Mouse (Mus musculus) limb, embryonic 14.5 days (tissue): ENCODE results near the gene Dennd1a. TPM values are rescaled to one million over a fixed set of nuclear protein-coding genes. Genes with fewer than 3 reads are reported as not detected.

ENCODE experiments used
- ATAC-seq: fragments of 200-750 bp; cut with Nextera tagmentation; 2 replicates; pipeline ENCODE4 v1.8.0; 2017; ENCODE audit warnings: low read depth, moderate number of reproducible peaks, moderate TSS enrichment; ENCODE audit not compliant: low FRiP score
- DNase-seq: peaks from one replicate; pipeline ENCODE4 v3.0.0-alpha.2; 2015; ENCODE audit warnings: low spot score
- H3K27ac ChIP-seq: fragments of 300-500 bp; sonication (generic); replicated peaks from 2 replicates; pipeline ENCODE4 v1.5.1; 2014; ENCODE audit warnings: low read depth, mild to moderate bottlenecking, low read length, moderate library complexity, mixed read lengths
- H3K27me3 ChIP-seq: fragments of 300-500 bp; sonication (generic); 2 replicates; pipeline ENCODE4 v1.6.1; 2014; ENCODE audit warnings: low read length, mixed read lengths; ENCODE audit not compliant: control insufficient read depth, insufficient read depth
- H3K36me3 ChIP-seq: fragments of 300-500 bp; sonication (generic); 2 replicates; pipeline ENCODE4 v1.6.1; 2014; ENCODE audit warnings: mild to moderate bottlenecking, low read length, moderate library complexity, mixed read lengths; ENCODE audit not compliant: control insufficient read depth, insufficient read depth
- H3K4me1 ChIP-seq: fragments of 300-500 bp; sonication (generic); 2 replicates; pipeline ENCODE4 v1.6.1; 2014; ENCODE audit warnings: antibody characterized with exemption, low read length, mixed read lengths; ENCODE audit not compliant: control insufficient read depth, insufficient read depth
- H3K4me2 ChIP-seq: fragments of 300-500 bp; sonication (generic); replicated peaks from 2 replicates; pipeline ENCODE4 v1.6.1; 2014; ENCODE audit warnings: low read depth, mild to moderate bottlenecking, low read length, moderate library complexity; ENCODE audit not compliant: severe bottlenecking
- H3K4me3 ChIP-seq: fragments of 300-500 bp; sonication (generic); replicated peaks from 2 replicates; pipeline ENCODE4 v1.5.1; 2014; ENCODE audit warnings: low read length
- H3K9ac ChIP-seq: fragments of 300-500 bp; sonication (generic); 2 replicates; pipeline ENCODE4 v1.6.1; 2014; ENCODE audit warnings: mild to moderate bottlenecking, low read depth, low read length, moderate library complexity; ENCODE audit not compliant: severe bottlenecking
- H3K9me3 ChIP-seq: fragments of 300-500 bp; sonication (generic); 2 replicates; pipeline ENCODE4 v1.6.1; 2016; ENCODE audit warnings: low read length; ENCODE audit not compliant: control insufficient read depth
- POLR2A ChIP-seq: fragments of 200-500 bp; IDR thresholded peaks from 2 replicates; pipeline ENCODE4 v1.8.0; 2012; ENCODE audit warnings: inconsistent platforms, mild to moderate bottlenecking, moderate library complexity, borderline replicate concordance; ENCODE audit not compliant: insufficient read depth, insufficient read length; ENCODE audit errors: extremely low read depth
- WGBS: fragments of 180-500 bp; shearing (Covaris S2); extraction: QIAGEN DNeasy Blood & Tissue Kit; methylation state at CpG from one replicate; pipeline ENCODE4 v1.1.7; 2014; 5-methylcytosine and 5-hydroxymethylcytosine counted together
- polyA plus RNA-seq, 2 experiments: library from polyadenylated mRNA; depleted of rRNA in 1 of 2; stranded (reverse) in 1 of 2; unstranded in 1 of 2; fragments of >200 nt; fragmentation: Nextera tagmentation in 1 of 2; extraction: Ambion mirVana in 1 of 2; gene quantifications; 2 replicates each; pipeline versions ENCODE4 v1.2.1 to v1.2.3; 2012 to 2014

Dennd1a gene
- polyA plus RNA-seq, 2 experiments = 11.8 to 22.9 TPM

- Histone ChIP-seq H3K9ac (no peak overlapping the region), H3K9me3 (no peaks in the 10 kb centered on the region), H3K27ac (no peak overlapping the region), H3K27me3 (no peaks in the 10 kb centered on the region), H3K4me3 (no peak overlapping the region), H3K4me2 (no peak overlapping the region), H3K4me1 (0 out of 2 replicates have a peak, but pooled peaks cover 4% of the 10 kb centered on the region), H3K36me3 (peaks cover 7% of the 10 kb centered on the region; the same call in 1 of the 2 replicates)
- DNase-seq = no peak
- 81% methylated on average over 8 of the region's 8 CpGs for WGBS
- TF ChIP-seq POLR2A = no peak
- no peak for ATAC-seq
Measured at GRCm38 (mm10) chr2:37814820-37815361, 472.3 kb downstream of the Dennd1a start.

GRCm38 (mm10) chr2:37812401-37812800 is 474.8 kb downstream of the Dennd1a start:
- Histone ChIP-seq H3K4me2 (no peak overlapping the region), H3K36me3 (0 out of 2 replicates have a peak, but pooled peaks cover 7% of the 10 kb centered on the region), H3K9me3 (no peaks in the 10 kb centered on the region), H3K4me1 (no peaks in the 10 kb centered on the region), H3K27ac (no peak overlapping the region), H3K4me3 (no peak overlapping the region), H3K9ac (no peak overlapping the region), H3K27me3 (no peaks in the 10 kb centered on the region)
- ATAC-seq (no peak), DNase-seq (no peak)
- 91% methylated on average over 5 of the region's 5 CpGs for WGBS
- no peak for TF ChIP-seq POLR2A

- Histone ChIP-seq H3K9me3 (no peaks in the 10 kb centered on the region), H3K4me1 (no peaks in the 10 kb centered on the region), H3K4me3 (no peak overlapping the region), H3K27ac (no peak overlapping the region), H3K4me2 (no peak overlapping the region), H3K9ac (no peak overlapping the region), H3K27me3 (no peaks in the 10 kb centered on the region), H3K36me3 (0 out of 2 replicates have a peak, but pooled peaks cover 7% of the 10 kb centered on the region)
- ATAC-seq = no peak
- 64% methylated on average over 2 of the region's 2 CpGs for WGBS
- no peak for DNase-seq
- no peak for TF ChIP-seq POLR2A
Measured at GRCm38 (mm10) chr2:37811682-37812081, 475.5 kb downstream of the Dennd1a start.

GRCm38 (mm10) chr2:37802610-37803212 is 484.5 kb downstream of the Dennd1a start:
- peak; percentile 41 for DNase-seq
- Histone ChIP-seq H3K27ac (no peak overlapping the region), H3K36me3 (peaks cover 13% of the 10 kb centered on the region), H3K4me2 (no peak overlapping the region), H3K4me1 (no peaks in the 10 kb centered on the region), H3K4me3 (no peak overlapping the region), H3K9ac (no peak overlapping the region), H3K27me3 (no peaks in the 10 kb centered on the region), H3K9me3 (no peaks in the 10 kb centered on the region)
- ATAC-seq = peak; percentile 65
- WGBS = 47% methylated on average over 4 of the region's 4 CpGs
- no peak for TF ChIP-seq POLR2A

GRCm38 (mm10) chr2:37801687-37802086 is 485.5 kb downstream of the Dennd1a start:
- H3K27ac ChIP-seq = no peak overlapping the region
- no peak for TF ChIP-seq POLR2A
- ATAC-seq (no peak), DNase-seq (no peak)
- H3K36me3 ChIP-seq = peaks cover 13% of the 10 kb centered on the region
- no peak overlapping the region for H3K4me3 ChIP-seq
- peaks cover 8% of the 10 kb centered on the region for H3K4me1 ChIP-seq
- H3K4me2 ChIP-seq = no peak overlapping the region
- WGBS = 79% methylated on average over 4 of the region's 4 CpGs
- no peaks in the 10 kb centered on the region for H3K9me3 ChIP-seq
- no peaks in the 10 kb centered on the region for H3K27me3 ChIP-seq
- no peak overlapping the region for H3K9ac ChIP-seq
